Mouse (Mus musculus): ENCODE data around the gene Cd5. TPM values are rescaled to one million over a fixed set of nuclear protein-coding genes. Genes with fewer than 3 reads are reported as not detected.

Gene Cd5
- polyA plus RNA-seq, 1 experiment from 2014 or later, result 0.29 TPM

GRCm38 (mm10) chr19:10761794-10762415, 23.1 kb upstream of the Cd5 start:
- Histone ChIP-seq H3K9ac (ENCODE audit: low read length) (no peak overlapping the region), H3K36me3 (ENCODE audit: control insufficient read depth, insufficient read depth, low read length) (no peaks in the 10 kb centered on the region), H3K27me3 (replicated peaks; ENCODE audit: control insufficient read depth, insufficient read depth, low read length) (no peaks in the 10 kb centered on the region), H3K27ac (ENCODE audit: low read depth, low read length) (no peak overlapping the region), H3K4me2 (ENCODE audit: low read length) (no peak overlapping the region), H3K9me3 (replicated peaks; ENCODE audit: control insufficient read depth, low read length) (no peaks in the 10 kb centered on the region), H3K4me1 (ENCODE audit: control insufficient read depth, insufficient read depth, low read length) (no peaks in the 10 kb centered on the region), H3K4me3 (ENCODE audit: low read depth, low read length) (no peak overlapping the region)
- DNase-seq (ENCODE audit: low spot score) (no peak), ATAC-seq (no peak)
- WGBS, result 89% methylated on average over 8 of the region's 8 CpGs

- no peak for DNase-seq (ENCODE audit: low spot score)
- ATAC-seq, result no peak
- Histone ChIP-seq H3K27me3 (replicated peaks; ENCODE audit: control insufficient read depth, insufficient read depth, low read length) (no peaks in the 10 kb centered on the region), H3K9me3 (replicated peaks; ENCODE audit: control insufficient read depth, low read length) (no peaks in the 10 kb centered on the region), H3K9ac (ENCODE audit: low read length) (no peak overlapping the region), H3K27ac (ENCODE audit: low read depth, low read length) (no peak overlapping the region), H3K4me1 (ENCODE audit: control insufficient read depth, insufficient read depth, low read length) (no peaks in the 10 kb centered on the region), H3K4me3 (ENCODE audit: low read depth, low read length) (no peak overlapping the region), H3K4me2 (ENCODE audit: low read length) (no peak overlapping the region), H3K36me3 (ENCODE audit: control insufficient read depth, insufficient read depth, low read length) (no peaks in the 10 kb centered on the region)
- WGBS, result 88% methylated on average over 9 of the region's 9 CpGs
These were observed 21.4 kb upstream of the Cd5 start for GRCm38 (mm10) chr19:10759983-10760831.

- Histone ChIP-seq H3K4me1 (ENCODE audit: control insufficient read depth, insufficient read depth, low read length) (no peaks in the 10 kb centered on the region), H3K9me3 (replicated peaks; ENCODE audit: control insufficient read depth, low read length) (no peaks in the 10 kb centered on the region), H3K4me3 (ENCODE audit: low read depth, low read length) (no peak overlapping the region), H3K27me3 (replicated peaks; ENCODE audit: control insufficient read depth, insufficient read depth, low read length) (no peaks in the 10 kb centered on the region), H3K36me3 (ENCODE audit: control insufficient read depth, insufficient read depth, low read length) (no peaks in the 10 kb centered on the region), H3K4me2 (ENCODE audit: low read length) (no peak overlapping the region), H3K27ac (ENCODE audit: low read depth, low read length) (no peak overlapping the region), H3K9ac (ENCODE audit: low read length) (no peak overlapping the region)
- no peak for DNase-seq (ENCODE audit: low spot score)
- ATAC-seq, result no peak
These were observed 20.7 kb upstream of the Cd5 start for GRCm38 (mm10) chr19:10759525-10759924.

- no peak overlapping the region for H3K9ac ChIP-seq (ENCODE audit: low read length)
- H3K4me3 ChIP-seq (ENCODE audit: low read depth, low read length), result no peak overlapping the region
- DNase-seq (ENCODE audit: low spot score) (no peak), ATAC-seq (no peak)
- no peak overlapping the region for H3K4me2 ChIP-seq (ENCODE audit: low read length)
- H3K27me3 ChIP-seq (replicated peaks; ENCODE audit: control insufficient read depth, insufficient read depth, low read length), result no peaks in the 10 kb centered on the region
- no peaks in the 10 kb centered on the region for H3K4me1 ChIP-seq (ENCODE audit: control insufficient read depth, insufficient read depth, low read length)
- no peaks in the 10 kb centered on the region for H3K9me3 ChIP-seq (replicated peaks; ENCODE audit: control insufficient read depth, low read length)
- 72% methylated on average over 6 of the region's 6 CpGs for WGBS
- no peaks in the 10 kb centered on the region for H3K36me3 ChIP-seq (ENCODE audit: control insufficient read depth, insufficient read depth, low read length)
- H3K27ac ChIP-seq (ENCODE audit: low read depth, low read length), result no peak overlapping the region
These were observed 19.9 kb upstream of the Cd5 start for GRCm38 (mm10) chr19:10758708-10759107.

GRCm38 (mm10) chr19:10757526-10757925, 18.7 kb upstream of the Cd5 start:
- Histone ChIP-seq H3K9ac (ENCODE audit: low read length) (no peak overlapping the region), H3K4me3 (ENCODE audit: low read depth, low read length) (no peak overlapping the region), H3K9me3 (replicated peaks; ENCODE audit: control insufficient read depth, low read length) (no peaks in the 10 kb centered on the region), H3K27me3 (replicated peaks; ENCODE audit: control insufficient read depth, insufficient read depth, low read length) (no peaks in the 10 kb centered on the region), H3K36me3 (ENCODE audit: control insufficient read depth, insufficient read depth, low read length) (no peaks in the 10 kb centered on the region), H3K4me1 (ENCODE audit: control insufficient read depth, insufficient read depth, low read length) (no peaks in the 10 kb centered on the region), H3K4me2 (ENCODE audit: low read length) (no peak overlapping the region), H3K27ac (ENCODE audit: low read depth, low read length) (no peak overlapping the region)
- 89% methylated on average over 2 of the region's 2 CpGs for WGBS
- ATAC-seq (no peak), DNase-seq (ENCODE audit: low spot score) (no peak)

GRCm38 (mm10) chr19:10757125-10757524, 18.3 kb upstream of the Cd5 start:
- DNase-seq (ENCODE audit: low spot score), result no peak
- no peak for ATAC-seq

GRCm38 (mm10) chr19:10752646-10753045, 13.8 kb upstream of the Cd5 start:
- H3K27me3 ChIP-seq (replicated peaks; ENCODE audit: control insufficient read depth, insufficient read depth, low read length), result no peaks in the 10 kb centered on the region
- DNase-seq (ENCODE audit: low spot score), result no peak
- H3K36me3 ChIP-seq (ENCODE audit: control insufficient read depth, insufficient read depth, low read length), result no peaks in the 10 kb centered on the region
- H3K9me3 ChIP-seq (replicated peaks; ENCODE audit: control insufficient read depth, low read length), result no peaks in the 10 kb centered on the region
- ATAC-seq, result no peak
- no peak overlapping the region for H3K4me3 ChIP-seq (ENCODE audit: low read depth, low read length)
- no peak overlapping the region for H3K4me2 ChIP-seq (ENCODE audit: low read length)
- WGBS, result 97% methylated on average over 5 of the region's 5 CpGs
- H3K27ac ChIP-seq (ENCODE audit: low read depth, low read length), result no peak overlapping the region
- H3K9ac ChIP-seq (ENCODE audit: low read length), result no peak overlapping the region
- no peaks in the 10 kb centered on the region for H3K4me1 ChIP-seq (ENCODE audit: control insufficient read depth, insufficient read depth, low read length)

More at GRCm38 (mm10) chr19:10757125-10757524, 18.3 kb upstream of the Cd5 start:
- Histone ChIP-seq H3K27me3 (replicated peaks; ENCODE audit: control insufficient read depth, insufficient read depth, low read length) (no peaks in the 10 kb centered on the region), H3K9ac (ENCODE audit: low read length) (no peak overlapping the region), H3K27ac (ENCODE audit: low read depth, low read length) (no peak overlapping the region), H3K4me1 (ENCODE audit: control insufficient read depth, insufficient read depth, low read length) (no peaks in the 10 kb centered on the region), H3K9me3 (replicated peaks; ENCODE audit: control insufficient read depth, low read length) (no peaks in the 10 kb centered on the region), H3K36me3 (ENCODE audit: control insufficient read depth, insufficient read depth, low read length) (no peaks in the 10 kb centered on the region), H3K4me2 (ENCODE audit: low read length) (no peak overlapping the region), H3K4me3 (ENCODE audit: low read depth, low read length) (no peak overlapping the region)

- WGBS, result 81% methylated on average over 6 of the region's 6 CpGs
These were observed 13.3 kb upstream of the Cd5 start for GRCm38 (mm10) chr19:10752106-10752505.

GRCm38 (mm10) chr19:10751607-10752006, 12.8 kb upstream of the Cd5 start:
- no peaks in the 10 kb centered on the region for H3K36me3 ChIP-seq (ENCODE audit: control insufficient read depth, insufficient read depth, low read length)
- H3K27me3 ChIP-seq (replicated peaks; ENCODE audit: control insufficient read depth, insufficient read depth, low read length), result no peaks in the 10 kb centered on the region
- ATAC-seq, result no peak
- no peak for DNase-seq (ENCODE audit: low spot score)
- no peaks in the 10 kb centered on the region for H3K9me3 ChIP-seq (replicated peaks; ENCODE audit: control insufficient read depth, low read length)
- no peak overlapping the region for H3K4me3 ChIP-seq (ENCODE audit: low read depth, low read length)
- no peak overlapping the region for H3K9ac ChIP-seq (ENCODE audit: low read length)
- no peak overlapping the region for H3K27ac ChIP-seq (ENCODE audit: low read depth, low read length)
- H3K4me2 ChIP-seq (ENCODE audit: low read length), result no peak overlapping the region
- 82% methylated on average over 1 of the region's 1 CpGs for WGBS
- H3K4me1 ChIP-seq (ENCODE audit: control insufficient read depth, insufficient read depth, low read length), result no peaks in the 10 kb centered on the region

More at GRCm38 (mm10) chr19:10752106-10752505, 13.3 kb upstream of the Cd5 start:
- Histone ChIP-seq H3K4me3 (ENCODE audit: low read depth, low read length) (no peak overlapping the region), H3K27ac (ENCODE audit: low read depth, low read length) (no peak overlapping the region), H3K36me3 (ENCODE audit: control insufficient read depth, insufficient read depth, low read length) (no peaks in the 10 kb centered on the region), H3K4me1 (ENCODE audit: control insufficient read depth, insufficient read depth, low read length) (no peaks in the 10 kb centered on the region), H3K27me3 (replicated peaks; ENCODE audit: control insufficient read depth, insufficient read depth, low read length) (no peaks in the 10 kb centered on the region), H3K4me2 (ENCODE audit: low read length) (no peak overlapping the region), H3K9me3 (replicated peaks; ENCODE audit: control insufficient read depth, low read length) (no peaks in the 10 kb centered on the region), H3K9ac (ENCODE audit: low read length) (no peak overlapping the region)
- ATAC-seq (no peak), DNase-seq (ENCODE audit: low spot score) (no peak)

All from forebrain, embryonic 14.5 days (tissue).